Mouse (Mus musculus): ENCODE measurements around the gene Hdac7. TPM values are rescaled to one million over a fixed set of nuclear protein-coding genes. Genes with fewer than 3 reads are reported as not detected.

The Hdac7 gene
- polyA plus RNA-seq, 1 experiment from 2014 or later, result 32.1 TPM

- peaks cover 92% of the 10 kb centered on the region for H3K4me1 ChIP-seq
- H3K36me3 ChIP-seq, result peaks cover 18% of the 10 kb centered on the region
- H3K9me3 ChIP-seq (replicated peaks), result no peaks in the 10 kb centered on the region
- no peak overlapping the region for H3K27ac ChIP-seq
- no peak overlapping the region for H3K4me3 ChIP-seq
- 89% methylated on average over 8 of the region's 8 CpGs for WGBS
- no peak for DNase-seq (ENCODE audit: low spot score)
- H3K27me3 ChIP-seq (ENCODE audit: low read depth, poor library complexity, severe bottlenecking), result 0 out of 2 replicates have a peak, but pooled peaks cover 12% of the 10 kb centered on the region
Measured at GRCm38 (mm10) chr15:97827401-97827800, 16.9 kb downstream of the Hdac7 start.

GRCm38 (mm10) chr15:97826588-97827261 lies 17.6 kb downstream of the Hdac7 start:
- H3K27ac ChIP-seq, result 0 out of 2 replicates have a peak overlapping the region, but pooled peaks have one; percentile 50

GRCm38 (mm10) chr15:97825941-97826587 lies 18.2 kb downstream of the Hdac7 start:
- peaks cover 95% of the 10 kb centered on the region for H3K4me1 ChIP-seq
- H3K27me3 ChIP-seq (ENCODE audit: low read depth, poor library complexity, severe bottlenecking), result 0 out of 2 replicates have a peak, but pooled peaks cover 12% of the 10 kb centered on the region
- peaks cover 18% of the 10 kb centered on the region for H3K36me3 ChIP-seq
- no peaks in the 10 kb centered on the region for H3K9me3 ChIP-seq (replicated peaks)
- H3K4me3 ChIP-seq, result peak overlapping the region; percentile 39; the same call in 1 of the 2 replicates
- H3K27ac ChIP-seq, result peak overlapping the region; percentile 72
- WGBS, result 51% methylated on average over 12 of the region's 12 CpGs
- DNase-seq (ENCODE audit: low spot score), result no peak

More at GRCm38 (mm10) chr15:97826588-97827261, 17.6 kb downstream of the Hdac7 start:
- 0 out of 2 replicates have a peak, but pooled peaks cover 12% of the 10 kb centered on the region for H3K27me3 ChIP-seq (ENCODE audit: low read depth, poor library complexity, severe bottlenecking)
- H3K36me3 ChIP-seq, result peaks cover 18% of the 10 kb centered on the region
- 56% methylated on average over 5 of the region's 5 CpGs for WGBS
- H3K9me3 ChIP-seq (replicated peaks), result no peaks in the 10 kb centered on the region
- H3K4me3 ChIP-seq, result no peak overlapping the region
- no peak for DNase-seq (ENCODE audit: low spot score)
- H3K4me1 ChIP-seq, result peaks cover 92% of the 10 kb centered on the region

GRCm38 (mm10) chr15:97825071-97825940 lies 19.0 kb downstream of the Hdac7 start:
- peak; percentile 60 for DNase-seq (ENCODE audit: low spot score)
- Histone ChIP-seq H3K4me1 (peaks cover 95% of the 10 kb centered on the region), H3K36me3 (peaks cover 23% of the 10 kb centered on the region), H3K27ac (peak overlapping the region; percentile 72), H3K4me3 (peak overlapping the region; percentile 39), H3K9me3 (replicated peaks) (no peaks in the 10 kb centered on the region), H3K27me3 (ENCODE audit: low read depth, poor library complexity, severe bottlenecking) (0 out of 2 replicates have a peak, but pooled peaks cover 12% of the 10 kb centered on the region)
- 9% methylated on average over 29 of the region's 29 CpGs for WGBS

- H3K9me3 ChIP-seq (replicated peaks), result no peaks in the 10 kb centered on the region
- 0 out of 2 replicates have a peak, but pooled peaks cover 12% of the 10 kb centered on the region for H3K27me3 ChIP-seq (ENCODE audit: low read depth, poor library complexity, severe bottlenecking)
- no peak overlapping the region for H3K27ac ChIP-seq
- H3K4me3 ChIP-seq, result no peak overlapping the region
- 88% methylated on average over 6 of the region's 6 CpGs for WGBS
- peaks cover 90% of the 10 kb centered on the region for H3K4me1 ChIP-seq
- DNase-seq (ENCODE audit: low spot score), result no peak
- H3K36me3 ChIP-seq, result peaks cover 30% of the 10 kb centered on the region
Measured at GRCm38 (mm10) chr15:97824042-97824441, 20.3 kb downstream of the Hdac7 start.

- H3K4me3 ChIP-seq, result no peak overlapping the region
- peaks cover 30% of the 10 kb centered on the region for H3K36me3 ChIP-seq
- peaks cover 84% of the 10 kb centered on the region for H3K4me1 ChIP-seq
- H3K9me3 ChIP-seq (replicated peaks), result no peaks in the 10 kb centered on the region
- 89% methylated on average over 12 of the region's 12 CpGs for WGBS
- H3K27ac ChIP-seq, result no peak overlapping the region
- DNase-seq (ENCODE audit: low spot score), result no peak
- H3K27me3 ChIP-seq (ENCODE audit: low read depth, poor library complexity, severe bottlenecking), result 0 out of 2 replicates have a peak, but pooled peaks cover 12% of the 10 kb centered on the region
Measured at GRCm38 (mm10) chr15:97823479-97823878, 20.8 kb downstream of the Hdac7 start.

GRCm38 (mm10) chr15:97822545-97823228 lies 21.6 kb downstream of the Hdac7 start:
- no peak overlapping the region for H3K4me3 ChIP-seq
- no peak for DNase-seq (ENCODE audit: low spot score)
- peaks cover 83% of the 10 kb centered on the region for H3K4me1 ChIP-seq
- H3K9me3 ChIP-seq (replicated peaks), result no peaks in the 10 kb centered on the region
- peaks cover 30% of the 10 kb centered on the region for H3K36me3 ChIP-seq
- H3K27me3 ChIP-seq (ENCODE audit: low read depth, poor library complexity, severe bottlenecking), result 0 out of 2 replicates have a peak, but pooled peaks cover 12% of the 10 kb centered on the region
- no peak overlapping the region for H3K27ac ChIP-seq
- 59% methylated on average over 12 of the region's 12 CpGs for WGBS

GRCm38 (mm10) chr15:97821983-97822363 lies 22.3 kb downstream of the Hdac7 start:
- Histone ChIP-seq H3K4me3 (no peak overlapping the region), H3K4me1 (peaks cover 76% of the 10 kb centered on the region), H3K9me3 (replicated peaks) (no peaks in the 10 kb centered on the region), H3K36me3 (peaks cover 32% of the 10 kb centered on the region), H3K27ac (peak overlapping the region; percentile 78), H3K27me3 (ENCODE audit: low read depth, poor library complexity, severe bottlenecking) (0 out of 2 replicates have a peak, but pooled peaks cover 12% of the 10 kb centered on the region)
- DNase-seq (ENCODE audit: low spot score), result no peak
- 77% methylated on average over 6 of the region's 6 CpGs for WGBS

GRCm38 (mm10) chr15:97821321-97821982 lies 22.9 kb downstream of the Hdac7 start:
- Histone ChIP-seq H3K4me1 (peaks cover 71% of the 10 kb centered on the region), H3K9me3 (replicated peaks) (no peaks in the 10 kb centered on the region), H3K27ac (peak overlapping the region; percentile 78), H3K36me3 (peaks cover 33% of the 10 kb centered on the region), H3K27me3 (ENCODE audit: low read depth, poor library complexity, severe bottlenecking) (0 out of 2 replicates have a peak, but pooled peaks cover 11% of the 10 kb centered on the region), H3K4me3 (no peak overlapping the region; the same call in 1 of the 2 replicates)
- no peak for DNase-seq (ENCODE audit: low spot score)
- WGBS, result 41% methylated on average over 10 of the region's 10 CpGs

- 76% methylated on average over 9 of the region's 9 CpGs for WGBS
- H3K4me1 ChIP-seq, result peaks cover 57% of the 10 kb centered on the region
Measured at GRCm38 (mm10) chr15:97819937-97820336, 24.4 kb downstream of the Hdac7 start.

GRCm38 (mm10) chr15:97816199-97816994 lies 27.9 kb downstream of the Hdac7 start:
- no peak for DNase-seq (ENCODE audit: low spot score)
- no peaks in the 10 kb centered on the region for H3K27me3 ChIP-seq (ENCODE audit: low read depth, poor library complexity, severe bottlenecking)
- no peak overlapping the region for H3K27ac ChIP-seq
- no peak overlapping the region for H3K4me3 ChIP-seq
- 93% methylated on average over 17 of the region's 17 CpGs for WGBS
- H3K36me3 ChIP-seq, result peaks cover 31% of the 10 kb centered on the region
- H3K9me3 ChIP-seq (replicated peaks), result no peaks in the 10 kb centered on the region
- H3K4me1 ChIP-seq, result peaks cover 50% of the 10 kb centered on the region

More at GRCm38 (mm10) chr15:97819937-97820336, 24.4 kb downstream of the Hdac7 start:
- Histone ChIP-seq H3K27ac (0 out of 2 replicates have a peak overlapping the region, but pooled peaks have one; percentile 78), H3K4me3 (no peak overlapping the region), H3K27me3 (ENCODE audit: low read depth, poor library complexity, severe bottlenecking) (no peaks in the 10 kb centered on the region), H3K36me3 (peaks cover 32% of the 10 kb centered on the region), H3K9me3 (replicated peaks) (no peaks in the 10 kb centered on the region)
- DNase-seq (ENCODE audit: low spot score), result no peak
